Mouse (Mus musculus) heart, embryonic 14.5 days (tissue): Measurements from ENCODE around the gene Tmem234. TPM values are rescaled to one million over a fixed set of nuclear protein-coding genes. Genes with fewer than 3 reads are reported as not detected.

Source experiments
- ATAC-seq: fragments of 200-750 bp; cut with Nextera tagmentation; 2 replicates; pipeline ENCODE4 v1.8.0; 2017; ENCODE audit warnings: low read depth, moderate TSS enrichment; ENCODE audit not compliant: insufficient number of reproducible peaks, insufficient read depth, low FRiP score
- H3K27ac ChIP-seq, 2 experiments: fragments of 200-500 bp in 1 of 2; fragments of 300-500 bp in 1 of 2; sonication (generic) in 1 of 2; replicated peaks in 1 of 2; 2 replicates each; pipeline ENCODE4 v1.5.1; 2012 to 2014; ENCODE audit warnings: low read depth in 2 of 2, low read length in 2 of 2, control low read depth in 1 of 2, mild to moderate bottlenecking in 1 of 2, mixed read lengths in 1 of 2; ENCODE audit not compliant: control insufficient read depth in 1 of 2, insufficient read depth in 1 of 2
- H3K27me3 ChIP-seq: fragments of 300-500 bp; sonication (generic); 2 replicates; pipeline ENCODE4 v1.6.1; 2014; ENCODE audit warnings: mild to moderate bottlenecking, low read length, control low read depth; ENCODE audit not compliant: control insufficient read depth, insufficient read depth
- H3K36me3 ChIP-seq: fragments of 300-500 bp; sonication (generic); 2 replicates; pipeline ENCODE4 v1.6.1; 2014; ENCODE audit warnings: mild to moderate bottlenecking, control low read depth, low read length, mixed read lengths; ENCODE audit not compliant: control insufficient read depth, insufficient read depth
- H3K4me1 ChIP-seq, 2 experiments: fragments of 200-500 bp in 1 of 2; fragments of 300-500 bp in 1 of 2; sonication (generic) in 1 of 2; 2 replicates each; pipeline ENCODE4 v1.6.1; 2012 to 2014; ENCODE audit warnings: low read length in 2 of 2, control low read depth in 1 of 2, mixed read lengths in 1 of 2; ENCODE audit not compliant: control insufficient read depth in 2 of 2, insufficient read depth in 2 of 2
- H3K4me2 ChIP-seq: fragments of 300-500 bp; sonication (generic); 2 replicates; pipeline ENCODE4 v1.6.1; 2014; ENCODE audit warnings: mild to moderate bottlenecking, low read length
- H3K4me3 ChIP-seq, 2 experiments: fragments of 200-500 bp in 1 of 2; fragments of 300-500 bp in 1 of 2; sonication (generic) in 1 of 2; 2 replicates each; pipeline ENCODE4 v1.5.1; 2012 to 2014; ENCODE audit warnings: low read length in 2 of 2, mild to moderate bottlenecking in 2 of 2, control low read depth in 1 of 2, low read depth in 1 of 2, moderate library complexity in 1 of 2; ENCODE audit not compliant: control insufficient read depth in 1 of 2, insufficient read depth in 1 of 2
- H3K9ac ChIP-seq: fragments of 300-500 bp; sonication (generic); 2 replicates; pipeline ENCODE4 v1.6.1; 2014; ENCODE audit warnings: mild to moderate bottlenecking, low read length
- H3K9me3 ChIP-seq: fragments of 300-500 bp; sonication (generic); 2 replicates; pipeline ENCODE4 v1.6.1; 2016; ENCODE audit warnings: low read length, control low read depth; ENCODE audit not compliant: control insufficient read depth
- WGBS: fragments of 180-500 bp; shearing (Covaris S2); extraction: QIAGEN DNeasy Blood & Tissue Kit; methylation state at CpG from one replicate; pipeline ENCODE4 v1.1.7; 2014; 5-methylcytosine and 5-hydroxymethylcytosine counted together
- polyA plus RNA-seq: library from polyadenylated mRNA; unstranded; fragments of >200 nt; fragmentation: Nextera tagmentation; extraction: Ambion mirVana; gene quantifications from 2 replicates; pipeline ENCODE4 v1.2.1, GENCODE M21; 2014

Gene Tmem234
- polyA plus RNA-seq, 1 experiment from 2014 or later, result 179 TPM

DNA sequence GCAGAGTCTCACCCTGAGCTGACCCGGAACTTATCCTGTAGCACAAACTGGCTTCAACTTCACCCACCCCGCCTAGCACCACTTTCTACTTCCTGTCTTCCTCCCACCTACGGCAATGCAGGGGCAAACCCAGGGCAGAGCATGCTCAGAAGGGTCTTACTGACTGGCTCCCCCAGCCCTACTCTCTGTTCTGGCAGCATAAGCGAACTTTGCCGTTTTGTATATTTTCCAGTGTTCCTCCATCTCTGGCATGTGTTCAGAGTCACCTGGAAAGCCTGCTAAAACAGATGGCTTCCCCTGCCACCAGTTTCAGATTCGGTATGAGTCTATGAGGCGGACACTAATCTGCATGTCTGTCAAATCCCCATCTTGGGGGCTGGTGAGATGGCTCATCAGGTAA is 20.1 kb upstream of the Tmem234 start:
- H3K9me3 ChIP-seq, result no peaks in the 10 kb centered on the region
- ATAC-seq, result no peak
- no peaks in the 10 kb centered on the region for H3K27me3 ChIP-seq
- H3K27ac ChIP-seq, result peak overlapping the region; percentile 33 to 48; a peak in 2 of 4 replicates
- no peak overlapping the region for H3K4me2 ChIP-seq
- peaks cover 11 to 15% of the 10 kb centered on the region in 2 experiments for H3K4me1 ChIP-seq
- 58% methylated on average over 7 of the region's 7 CpGs for WGBS
- no peaks in the 10 kb centered on the region for H3K36me3 ChIP-seq
- H3K9ac ChIP-seq, result no peak overlapping the region
- H3K4me3 ChIP-seq, result no peak overlapping the region

DNA sequence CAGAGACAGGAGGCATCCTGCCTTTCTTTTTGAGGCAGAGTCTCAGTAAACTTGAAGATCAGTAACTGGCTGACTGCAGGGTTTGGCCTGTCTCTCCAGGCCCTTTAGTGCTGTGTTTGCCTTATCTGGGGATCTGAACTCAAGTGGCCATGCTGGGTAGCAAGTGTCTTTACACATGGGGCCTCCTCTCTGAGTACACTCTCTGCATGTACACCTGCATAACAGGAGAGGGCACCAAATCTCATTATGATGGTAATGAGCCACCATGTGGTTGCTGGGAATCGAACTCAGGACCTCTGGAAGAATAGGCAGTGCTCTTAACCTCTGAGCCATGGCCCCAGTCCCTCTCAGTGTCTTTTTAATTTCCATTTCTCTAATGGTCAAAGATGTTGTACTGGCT is 18.2 kb upstream of the Tmem234 start:
- ATAC-seq, result no peak
- 81% methylated on average over 1 of the region's 1 CpGs for WGBS

DNA sequence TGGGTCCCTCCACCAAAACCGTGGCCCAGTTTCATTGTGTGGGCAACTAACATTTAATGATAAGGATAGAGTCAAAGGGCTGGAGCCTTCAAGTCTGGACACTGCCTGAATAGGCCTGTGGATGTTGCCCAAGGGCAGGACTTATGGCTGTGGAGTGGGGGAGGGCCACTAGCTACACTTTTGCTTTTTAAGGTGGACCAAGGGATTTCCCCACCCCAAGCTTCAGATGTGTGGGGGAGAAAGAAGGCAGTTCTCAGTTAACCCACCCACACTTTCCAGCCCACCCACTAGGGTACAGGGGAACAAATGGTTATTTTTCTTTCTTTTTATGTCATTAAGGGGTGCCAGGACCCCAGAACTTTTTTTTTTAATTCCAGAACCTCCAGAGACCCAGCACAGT is 16.1 kb upstream of the Tmem234 start:
- Histone ChIP-seq H3K4me2 (peak overlapping the region; percentile 83), H3K9me3 (no peaks in the 10 kb centered on the region), H3K27me3 (no peaks in the 10 kb centered on the region), H3K9ac (peak overlapping the region; percentile 69), H3K4me1 (peaks cover 5 to 11% of the 10 kb centered on the region in 2 experiments), H3K27ac (peak overlapping the region; percentile 20 to 69), H3K36me3 (no peaks in the 10 kb centered on the region), H3K4me3 (peak overlapping the region in 1 of 2 experiments; percentile 47; a peak in 2 of 4 replicates)
- WGBS, result 68% methylated on average over 1 of the region's 1 CpGs
- no peak for ATAC-seq

More for the DNA sequence above, 18.2 kb upstream of the Tmem234 start:
- H3K36me3 ChIP-seq, result no peaks in the 10 kb centered on the region
- no peak overlapping the region for H3K4me2 ChIP-seq
- no peaks in the 10 kb centered on the region for H3K27me3 ChIP-seq
- H3K27ac ChIP-seq, result no peak overlapping the region
- H3K9ac ChIP-seq, result no peak overlapping the region
- peaks cover 10 to 11% of the 10 kb centered on the region in 2 experiments for H3K4me1 ChIP-seq
- H3K9me3 ChIP-seq, result no peaks in the 10 kb centered on the region
- no peak overlapping the region for H3K4me3 ChIP-seq

DNA sequence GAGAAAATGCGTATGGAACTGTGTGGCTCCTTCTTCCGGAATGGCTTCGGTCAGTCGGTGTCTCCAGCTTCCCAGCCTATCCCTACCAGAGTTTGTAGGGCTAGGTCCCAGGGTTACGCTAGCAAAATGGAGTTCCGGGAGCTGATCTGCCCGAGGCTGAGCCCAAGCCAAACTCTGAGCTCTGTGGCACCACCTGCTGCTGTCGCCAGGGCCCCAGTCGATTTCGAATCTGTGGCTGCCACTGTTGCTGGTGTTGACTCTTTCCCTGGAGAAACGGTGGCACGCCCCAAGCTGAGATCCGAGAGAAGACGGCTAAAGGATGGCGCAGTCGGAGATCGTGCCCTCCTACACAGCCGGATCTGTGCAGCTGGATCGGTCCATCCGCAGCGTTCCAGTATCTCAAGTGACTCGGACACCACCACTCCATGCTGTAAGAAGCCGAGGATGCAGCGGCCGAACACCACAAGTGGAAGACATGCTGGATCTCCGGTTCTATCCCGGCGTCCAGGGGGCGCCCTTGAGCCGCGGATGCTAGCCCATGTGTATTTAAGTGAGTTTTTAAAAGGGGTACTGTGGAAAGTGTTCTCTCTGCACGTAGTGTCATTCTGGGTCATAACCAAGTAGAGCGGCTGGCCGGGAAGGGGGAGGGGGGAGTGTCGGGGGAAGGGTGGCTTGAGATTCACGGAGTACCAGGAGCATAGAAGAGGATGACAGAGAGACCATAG is 15.4 kb upstream of the Tmem234 start:
- H3K4me3 ChIP-seq, result peak overlapping the region; percentile 47 to 76
- 1% methylated on average over 36 of the region's 36 CpGs for WGBS
- ATAC-seq, result peak; percentile 41

DNA sequence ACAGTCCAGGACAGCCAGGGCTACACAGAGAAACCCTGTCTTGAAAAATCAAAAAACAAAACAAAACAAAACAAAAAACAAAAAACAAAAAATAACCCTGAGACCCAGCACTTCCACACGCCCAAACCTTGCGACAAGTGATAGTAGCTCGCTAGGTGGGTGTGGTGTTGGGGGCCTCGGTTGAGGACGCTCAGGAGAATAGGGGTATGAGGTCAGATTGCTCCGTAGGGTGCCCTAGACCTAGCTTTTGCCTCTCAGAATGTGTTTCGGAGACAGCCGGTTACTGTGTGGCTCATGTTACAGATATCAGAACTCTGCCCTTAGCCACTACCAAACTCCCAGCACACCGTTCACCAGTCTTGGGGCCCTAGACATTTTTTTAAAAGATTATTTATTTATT is 14.7 kb upstream of the Tmem234 start:
- Histone ChIP-seq H3K4me2 (peak overlapping the region; percentile 83), H3K9ac (no peak overlapping the region), H3K9me3 (no peaks in the 10 kb centered on the region)

More for the DNA sequence above, 15.4 kb upstream of the Tmem234 start:
- no peaks in the 10 kb centered on the region for H3K9me3 ChIP-seq
- peak overlapping the region; percentile 69 for H3K9ac ChIP-seq
- H3K27ac ChIP-seq, result peak overlapping the region; percentile 20 to 69
- peak overlapping the region; percentile 83 for H3K4me2 ChIP-seq
- no peaks in the 10 kb centered on the region for H3K36me3 ChIP-seq
- no peaks in the 10 kb centered on the region for H3K27me3 ChIP-seq
- peaks cover 5 to 11% of the 10 kb centered on the region in 2 experiments for H3K4me1 ChIP-seq

DNA sequence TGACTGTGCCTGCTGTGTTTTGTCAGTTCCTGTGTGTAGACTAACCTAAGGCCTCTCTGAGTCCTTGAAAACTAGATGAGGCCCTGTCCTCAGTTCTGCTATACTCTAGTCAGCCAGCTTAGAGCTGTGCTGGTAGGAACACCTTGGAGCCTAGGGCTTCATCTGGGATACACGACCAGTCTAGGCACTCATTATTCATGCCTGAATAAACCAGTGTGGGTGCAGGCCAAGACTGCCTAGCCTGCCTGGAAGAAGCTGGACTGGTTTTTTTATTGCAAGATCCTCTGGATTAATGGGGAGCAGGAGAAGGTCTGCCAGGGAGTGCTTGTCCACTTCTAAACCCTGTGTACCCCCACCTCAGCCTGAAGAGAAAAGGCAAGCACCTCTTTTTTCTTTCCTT is 13.5 kb upstream of the Tmem234 start:
- no peak for ATAC-seq
- WGBS, result 58% methylated on average over 1 of the region's 1 CpGs
- H3K9ac ChIP-seq, result no peak overlapping the region
- H3K36me3 ChIP-seq, result peaks cover 16% of the 10 kb centered on the region
- H3K27me3 ChIP-seq, result no peaks in the 10 kb centered on the region
- H3K4me3 ChIP-seq, result no peak overlapping the region
- H3K4me1 ChIP-seq, result peaks cover 3 to 8% of the 10 kb centered on the region in 2 experiments
- no peak overlapping the region for H3K4me2 ChIP-seq
- H3K9me3 ChIP-seq, result no peaks in the 10 kb centered on the region
- no peak overlapping the region for H3K27ac ChIP-seq

More for the DNA sequence above, 14.7 kb upstream of the Tmem234 start:
- peaks cover 5% of the 10 kb centered on the region for H3K36me3 ChIP-seq
- H3K4me1 ChIP-seq, result peaks cover 3 to 8% of the 10 kb centered on the region in 2 experiments
- H3K4me3 ChIP-seq, result peak overlapping the region in 1 of 2 experiments; percentile 47; a peak in 1 of 4 replicates
- H3K27me3 ChIP-seq, result no peaks in the 10 kb centered on the region
- no peak overlapping the region; a peak in 1 of 4 replicates for H3K27ac ChIP-seq
- WGBS, result 74% methylated on average over 9 of the region's 9 CpGs
- ATAC-seq, result no peak

DNA sequence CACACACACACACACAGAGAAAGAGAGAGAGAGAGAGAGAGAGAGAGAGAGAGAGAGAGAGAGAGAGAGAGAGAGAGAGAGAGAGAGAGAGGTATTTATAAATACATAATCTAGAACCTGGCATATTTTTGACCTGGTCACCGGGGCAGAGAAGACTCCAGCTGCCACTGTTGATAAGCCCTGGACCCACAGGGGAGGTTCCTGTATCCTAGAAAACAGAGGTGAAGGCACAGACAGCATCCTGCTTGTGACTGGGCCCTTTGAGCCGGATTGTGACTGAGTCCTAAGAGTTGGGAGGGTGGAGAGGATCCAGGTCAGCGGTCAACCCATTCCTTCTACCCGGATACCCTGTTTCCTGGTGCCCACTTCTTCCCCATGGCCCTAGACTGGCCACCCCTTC is 11.6 kb upstream of the Tmem234 start:
- Histone ChIP-seq H3K9me3 (no peaks in the 10 kb centered on the region), H3K4me2 (no peak overlapping the region), H3K27ac (no peak overlapping the region), H3K27me3 (no peaks in the 10 kb centered on the region), H3K4me1 (peaks cover 3 to 8% of the 10 kb centered on the region in 2 experiments), H3K4me3 (no peak overlapping the region), H3K9ac (no peak overlapping the region), H3K36me3 (peaks cover 34% of the 10 kb centered on the region)
- WGBS, result 57% methylated on average over 4 of the region's 4 CpGs
- ATAC-seq, result no peak
